Mouse (Mus musculus): ENCODE measurements around the gene Esp8. TPM values are rescaled to one million over a fixed set of nuclear protein-coding genes. Genes with fewer than 3 reads are reported as not detected.

The Esp8 gene
- polyA plus RNA-seq, 1 experiment from 2014 or later, result not detected

DNA sequence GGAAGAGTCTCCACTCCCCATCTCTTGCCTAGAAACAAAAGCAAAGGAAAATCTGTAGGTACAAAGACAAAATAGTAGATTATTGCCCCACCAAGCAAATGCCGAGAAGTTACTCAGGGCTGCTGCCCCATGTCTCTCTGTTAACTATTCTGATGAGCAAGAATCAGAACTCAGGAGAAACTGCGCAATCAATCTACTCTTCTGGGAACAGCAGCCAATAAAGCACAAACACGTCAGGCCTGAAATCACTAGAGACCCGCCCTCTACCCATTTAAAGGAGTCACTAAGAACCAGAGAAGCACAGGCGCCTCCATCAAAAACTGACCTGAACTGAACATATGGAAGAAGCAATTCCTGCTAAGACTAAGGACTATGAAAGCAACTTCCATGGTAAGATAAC is 41.4 kb downstream of the Esp8 start, which contains the start of gene Esp6:
Esp6 (plus strand) TSS at position 301 of the 400 bp plus-strand sequence.
- H3K27me3 ChIP-seq (replicated peaks; ENCODE audit: insufficient read depth, low read length), result no peaks in the 10 kb centered on the region
- H3K4me1 ChIP-seq (ENCODE audit: insufficient read depth, low read depth, low read length), result no peaks in the 10 kb centered on the region
- DNase-seq (ENCODE audit: low spot score) (no peak), ATAC-seq (no peak)
- no peak within 1 kb of the TSS for H3K4me3 ChIP-seq (ENCODE audit: low read depth, low read length)
- H3K27ac ChIP-seq (ENCODE audit: low read length), result no peak within 1 kb of the TSS
- H3K36me3 ChIP-seq (ENCODE audit: insufficient read depth, low read length), result no peaks in the 10 kb centered on the region
- WGBS, result 76% methylated on average over 5 of the region's 5 CpGs
- no peak for TF ChIP-seq CTCF (IDR thresholded peaks at IDR 0.05)
- no peak for TF ChIP-seq EP300 (IDR thresholded peaks at IDR 0.05)
- no peak within 1 kb of the TSS for H3K4me2 ChIP-seq (replicated peaks; ENCODE audit: low read depth, low read length)
- no peaks in the 10 kb centered on the region for H3K9me3 ChIP-seq (ENCODE audit: low read length)
- no peak within 1 kb of the TSS for H3K9ac ChIP-seq (replicated peaks; ENCODE audit: low read depth)

Other genes with a start within 250 kb of the Esp8 start
- gene Crisp1, start 200.8 kb upstream of the Esp8 start, polyA plus RNA-seq (2015; fragmentation: Nextera tagmentation; extraction: Ambion mirVana), result not detected in 2 replicates
- not detected in 2 replicates for gene Esp6, start 41.5 kb downstream of the Esp8 start, polyA plus RNA-seq (2015; fragmentation: Nextera tagmentation; extraction: Ambion mirVana)
- gene Esp4, start 78.6 kb downstream of the Esp8 start, polyA plus RNA-seq (2015; fragmentation: Nextera tagmentation; extraction: Ambion mirVana), result not detected in 2 replicates
- gene Esp3, start 112.1 kb downstream of the Esp8 start, polyA plus RNA-seq (2015; fragmentation: Nextera tagmentation; extraction: Ambion mirVana), result not detected in 2 replicates
- not detected in 2 replicates for gene Esp1, start 207.1 kb downstream of the Esp8 start, polyA plus RNA-seq (2015; fragmentation: Nextera tagmentation; extraction: Ambion mirVana)